Mouse (Mus musculus) testis, postnatal 14 days (tissue): ENCODE results near the gene Alpk3.

Source experiments
- DNase-seq: peaks from one replicate; pipeline ENCODE4 v3.0.0; 2021; ENCODE audit warnings: low spot score

Gene Alpk3

GRCm38 (mm10) chr7:81057471-81057870 lies at the start of gene Alpk3:
TSS of gene Alpk3 (plus strand) at chr7:81057600.
- DNase-seq, result no peak

DNA sequence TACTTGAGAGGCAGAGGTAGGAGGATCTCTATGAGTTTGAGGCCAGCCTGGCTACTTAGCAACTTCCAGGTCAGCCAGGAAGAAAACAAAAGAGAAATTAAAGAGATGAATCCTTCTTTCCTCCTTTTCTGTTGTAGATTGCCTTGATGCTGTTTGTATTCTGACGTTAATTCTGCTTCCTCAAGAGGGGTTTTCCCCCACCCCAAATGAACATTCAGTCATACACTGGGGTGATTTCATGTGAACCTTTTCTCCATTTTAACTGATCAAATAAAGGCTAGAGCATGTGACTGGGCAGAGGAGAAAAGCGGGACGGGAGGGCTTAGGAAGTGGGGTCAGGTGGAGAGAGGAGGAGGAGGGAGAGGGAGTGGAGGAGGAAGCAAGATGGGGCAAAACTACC lies 49.1 kb upstream of the Alpk3 start:
- DNase-seq, result no peak

DNA sequence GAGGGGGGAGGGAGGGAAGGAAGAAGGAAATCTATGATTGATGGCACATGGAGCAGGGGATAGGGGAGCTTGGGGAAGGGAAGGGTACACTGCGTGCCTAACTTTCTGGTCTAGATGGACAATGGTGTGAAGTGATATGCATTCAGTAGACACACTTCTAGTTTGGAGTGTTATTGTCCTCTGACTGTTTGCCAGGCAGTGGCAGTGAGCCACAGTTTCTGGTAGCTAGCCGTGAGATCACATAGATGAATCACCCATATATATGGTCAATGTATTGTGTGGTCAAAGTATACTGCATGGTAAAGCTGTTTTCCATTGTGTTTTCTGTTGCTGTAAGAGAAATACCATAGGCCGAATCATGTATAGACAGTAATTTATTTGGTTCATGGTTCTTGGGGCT lies 45.8 kb upstream of the Alpk3 start:
- no peak for DNase-seq

DNA sequence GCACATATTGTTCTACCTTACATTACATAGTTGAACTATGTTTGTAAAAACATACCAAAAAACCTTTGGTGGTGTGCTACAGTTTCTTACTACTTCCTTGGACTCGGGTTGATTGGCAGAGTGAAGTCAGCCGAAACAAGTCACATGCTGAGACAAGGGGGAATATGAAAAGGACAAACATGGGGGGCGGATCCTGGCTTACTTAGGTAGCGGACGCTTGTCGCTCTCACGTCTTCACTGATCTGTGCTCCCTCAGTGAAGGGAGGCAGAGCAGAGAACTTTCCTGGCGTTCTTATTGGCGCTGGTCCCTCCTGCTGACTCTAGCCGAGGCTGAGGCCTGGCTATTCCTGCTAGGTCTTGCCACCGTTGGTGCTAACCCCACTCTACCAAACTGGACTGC lies 37.1 kb upstream of the Alpk3 start:
- no peak for DNase-seq

DNA sequence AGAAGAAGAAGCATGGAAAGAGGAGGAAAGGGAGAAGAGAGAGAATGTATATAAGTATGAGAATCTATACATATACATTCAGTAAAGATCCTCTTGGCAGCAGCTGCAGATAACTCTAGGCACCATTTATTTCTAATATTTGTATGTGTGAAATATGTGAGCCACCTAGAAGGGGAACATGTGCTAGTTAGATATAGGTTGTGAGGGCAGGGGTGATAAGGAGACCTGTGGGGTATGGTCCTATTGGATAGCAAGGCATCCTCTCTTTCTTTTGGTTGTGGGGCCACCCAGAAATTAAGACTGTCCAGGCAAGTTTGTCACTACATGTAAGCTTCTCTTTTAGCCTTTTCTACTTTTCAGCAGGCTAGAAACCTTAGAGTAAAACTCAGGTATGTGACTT lies 34.7 kb upstream of the Alpk3 start:
- no peak for DNase-seq

DNA sequence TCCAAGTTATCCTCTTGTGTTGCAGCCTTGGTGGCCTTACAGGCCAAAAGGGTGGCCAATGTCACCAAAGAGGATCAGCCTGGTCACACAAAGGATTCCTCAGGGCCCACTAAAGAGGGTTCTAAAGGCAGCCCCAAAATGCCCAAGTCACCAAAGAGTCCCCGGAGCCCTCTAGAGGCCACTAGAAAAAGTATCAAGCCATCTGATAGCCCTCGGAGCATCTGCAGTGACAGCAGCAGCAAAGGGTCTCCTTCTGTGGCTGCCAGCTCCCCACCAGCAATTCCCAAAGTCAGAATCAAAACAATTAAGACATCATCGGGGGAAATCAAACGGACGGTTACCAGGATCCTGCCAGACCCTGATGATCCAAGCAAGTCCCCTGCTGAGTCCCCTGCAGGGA lies 33.3 kb upstream of the Alpk3 start:
- DNase-seq, result no peak

GRCm38 (mm10) chr7:81024651-81025050 lies 32.7 kb upstream of the Alpk3 start:
- DNase-seq, result no peak

- no peak for DNase-seq
Observed at GRCm38 (mm10) chr7:81025751-81026150, 31.6 kb upstream of the Alpk3 start.

- no peak for DNase-seq
Observed at GRCm38 (mm10) chr7:81039711-81040110, 17.7 kb upstream of the Alpk3 start.

DNA sequence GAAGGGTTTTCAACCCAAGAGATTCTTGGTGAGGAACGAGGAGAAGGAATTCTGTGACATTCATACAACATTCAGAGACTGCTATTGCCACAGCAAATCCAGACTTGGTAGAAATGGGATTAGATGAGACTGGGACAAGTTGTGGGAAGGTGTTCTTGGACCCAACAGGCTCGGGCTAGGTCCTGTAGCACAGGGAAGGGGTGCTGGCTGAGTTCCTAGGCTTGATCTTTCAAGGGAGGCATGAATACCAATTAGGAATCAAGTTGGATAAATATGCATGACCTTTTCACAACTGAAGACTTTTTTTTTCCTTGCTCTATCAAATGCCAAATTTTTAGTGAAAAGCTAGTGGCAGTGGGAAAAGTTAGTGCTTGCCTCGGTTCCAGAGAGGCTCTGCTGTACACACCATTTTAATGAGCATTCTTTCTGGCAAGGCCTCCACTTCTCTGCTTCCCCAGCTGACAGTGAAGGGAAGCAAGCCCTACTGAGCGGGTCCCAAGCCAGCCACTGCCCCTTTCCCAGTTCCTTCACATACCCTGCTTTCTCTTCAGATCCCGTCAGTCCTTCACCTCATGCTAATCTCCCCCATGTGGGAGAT lies 14.3 kb upstream of the Alpk3 start:
- DNase-seq, result no peak

DNA sequence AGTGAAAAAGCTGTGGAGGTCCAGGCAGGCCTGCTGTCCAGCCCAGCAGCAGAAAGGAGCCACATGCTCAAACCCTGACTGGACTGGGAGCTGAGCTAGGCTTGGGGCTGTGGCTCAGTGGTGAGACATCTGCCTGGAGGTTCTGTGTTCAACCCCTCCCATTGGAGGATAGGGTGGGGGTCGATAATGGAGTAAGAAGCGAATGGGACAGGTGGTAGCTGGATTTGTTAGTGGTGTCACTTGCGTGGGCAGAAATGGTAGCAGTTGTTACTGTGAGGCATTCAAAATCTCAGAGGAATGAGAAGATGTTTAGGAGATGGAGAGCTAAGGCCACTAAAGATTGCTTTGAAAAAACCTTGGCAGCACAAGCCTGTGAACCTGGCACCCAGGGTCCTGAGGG lies 9.6 kb upstream of the Alpk3 start:
- DNase-seq, result no peak

- DNase-seq, result no peak
Observed at GRCm38 (mm10) chr7:81048513-81048912, 8.9 kb upstream of the Alpk3 start.

DNA sequence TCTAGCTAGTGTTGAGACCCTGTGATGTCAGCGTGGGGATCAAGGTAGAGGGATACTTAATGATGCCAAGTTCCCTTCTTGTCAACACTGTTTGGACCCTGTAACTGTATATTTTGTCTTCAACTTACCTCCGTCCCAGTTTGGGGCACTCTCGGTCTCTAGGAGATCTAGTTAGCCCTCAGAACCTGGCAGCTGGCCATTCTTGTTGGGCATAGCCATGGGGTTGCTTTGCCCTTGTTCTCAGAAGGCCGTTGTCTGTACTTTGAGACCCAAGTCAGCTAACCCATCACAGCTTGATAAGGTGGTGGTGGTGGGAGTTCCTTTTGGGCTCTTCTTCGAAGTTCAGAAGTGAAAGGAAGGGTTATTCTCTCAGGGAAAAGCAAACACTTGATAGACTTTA lies 7.4 kb upstream of the Alpk3 start:
- DNase-seq, result no peak

DNA sequence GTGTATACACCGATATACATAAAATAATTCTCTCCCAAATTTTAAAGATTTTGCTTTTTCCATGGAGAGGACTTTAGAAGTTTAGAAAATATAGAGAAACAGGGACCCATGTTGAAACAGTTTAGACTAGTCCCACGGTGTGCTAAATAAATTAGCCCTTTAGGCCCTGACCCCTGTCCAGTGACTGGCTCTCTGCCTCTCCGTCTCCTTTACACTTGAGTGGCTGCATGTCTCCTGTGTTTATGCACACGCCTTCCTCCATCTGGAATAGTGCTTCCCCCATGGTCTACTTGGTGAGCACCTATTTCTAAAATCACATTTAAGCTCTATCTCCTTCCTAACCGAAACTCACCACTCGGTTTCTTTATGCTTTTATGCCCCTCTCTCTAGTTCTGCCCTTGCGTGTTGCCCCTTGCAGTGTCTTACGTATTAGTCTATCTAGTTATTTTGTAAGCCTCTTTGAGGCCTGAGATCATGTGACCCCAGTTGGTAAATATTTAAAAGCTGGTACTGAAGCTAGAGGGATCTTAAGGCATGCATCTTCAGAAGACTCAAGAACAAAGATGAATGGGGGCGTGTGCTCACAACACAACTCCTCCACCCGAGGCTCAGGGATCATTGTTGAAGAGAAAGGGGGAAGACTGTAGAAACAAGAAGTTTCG lies 1.6 kb upstream of the Alpk3 start:
- no peak for DNase-seq

GRCm38 (mm10) chr7:81057901-81058711 lies 706 bp downstream of the Alpk3 start:
- DNase-seq, result no peak

DNA sequence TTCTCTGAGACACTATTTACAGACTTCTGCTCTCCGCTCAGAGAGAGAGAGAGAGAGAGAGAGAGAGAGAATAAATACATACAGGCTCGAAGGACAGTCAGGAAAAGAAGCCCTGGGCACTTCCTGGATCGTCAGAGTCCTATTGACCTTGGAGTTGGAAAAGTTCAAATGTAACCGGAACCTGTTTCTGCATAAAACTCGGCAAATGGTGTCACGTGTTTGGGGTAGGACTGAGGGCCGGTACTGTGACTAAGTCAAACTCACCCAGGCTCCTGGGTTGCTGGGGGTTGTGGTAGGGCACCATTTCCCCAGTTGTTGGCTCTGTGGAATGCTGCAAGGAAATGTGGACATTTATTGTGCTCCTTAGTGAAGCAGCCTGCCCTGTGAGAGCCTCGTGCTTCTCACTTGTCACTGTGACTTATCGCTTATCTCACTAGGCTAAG lies 1.3 kb downstream of the Alpk3 start:
- DNase-seq, result no peak

DNA sequence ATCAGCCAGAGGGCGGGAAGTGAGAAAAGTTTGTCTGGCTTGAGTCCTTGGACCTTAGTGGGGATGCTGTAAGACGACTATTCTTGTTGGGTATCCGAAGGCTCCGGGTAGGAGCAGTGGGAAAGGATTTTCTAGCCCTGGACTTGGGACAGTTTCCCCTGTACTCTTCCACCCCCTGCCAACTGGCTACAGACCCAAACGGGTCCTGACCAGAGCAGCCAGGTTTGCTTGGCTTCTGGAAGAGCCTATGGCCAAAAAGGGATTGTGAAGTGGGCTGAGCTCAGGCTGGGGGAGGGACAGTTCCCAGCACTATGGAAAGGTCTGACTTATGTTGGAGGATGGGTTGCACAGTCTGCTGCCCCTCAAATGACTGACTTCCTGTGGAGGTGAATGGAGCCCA lies 2.0 kb downstream of the Alpk3 start:
- no peak for DNase-seq

DNA sequence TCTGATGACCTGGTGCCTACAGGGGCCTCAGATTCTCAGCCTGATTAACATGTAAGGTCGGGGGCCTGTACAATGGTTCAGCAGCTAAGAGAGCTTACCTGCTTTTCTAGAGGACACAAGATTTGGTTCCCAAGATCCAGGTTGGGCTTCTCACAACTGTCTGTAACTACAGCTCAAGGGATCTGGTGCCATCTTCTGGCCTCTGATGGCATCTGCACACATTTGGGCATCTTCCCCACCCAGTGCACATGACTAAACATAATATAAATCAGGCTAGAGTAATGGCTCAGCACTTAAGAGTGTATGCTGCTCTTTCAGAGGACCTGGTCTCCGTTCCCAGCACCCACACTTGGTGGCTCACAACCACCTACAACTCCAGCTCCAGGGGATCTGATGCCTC lies 3.5 kb downstream of the Alpk3 start:
- DNase-seq, result no peak

DNA sequence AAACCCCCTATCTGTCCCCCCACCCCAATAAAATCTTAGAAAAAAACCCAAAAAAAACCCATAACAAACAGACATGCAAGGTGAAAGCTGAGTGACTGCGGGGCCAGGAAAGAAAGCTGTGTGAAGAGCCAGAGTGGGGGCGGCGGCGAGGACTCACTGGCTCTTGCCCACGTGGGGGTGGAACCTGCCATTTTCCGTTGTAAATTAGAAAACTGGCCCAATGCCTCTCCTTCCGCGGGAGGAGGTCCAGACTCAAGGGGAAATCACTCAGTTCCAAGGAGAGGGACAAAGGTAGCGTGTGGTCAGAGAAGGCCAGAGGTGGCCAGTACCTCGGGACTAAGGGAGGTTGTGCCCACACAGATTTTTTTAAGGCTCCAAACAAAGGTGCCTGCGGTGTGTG lies 4.5 kb downstream of the Alpk3 start:
- no peak for DNase-seq

- DNase-seq, result no peak
Observed at GRCm38 (mm10) chr7:81063332-81063731, 5.9 kb downstream of the Alpk3 start.

DNA sequence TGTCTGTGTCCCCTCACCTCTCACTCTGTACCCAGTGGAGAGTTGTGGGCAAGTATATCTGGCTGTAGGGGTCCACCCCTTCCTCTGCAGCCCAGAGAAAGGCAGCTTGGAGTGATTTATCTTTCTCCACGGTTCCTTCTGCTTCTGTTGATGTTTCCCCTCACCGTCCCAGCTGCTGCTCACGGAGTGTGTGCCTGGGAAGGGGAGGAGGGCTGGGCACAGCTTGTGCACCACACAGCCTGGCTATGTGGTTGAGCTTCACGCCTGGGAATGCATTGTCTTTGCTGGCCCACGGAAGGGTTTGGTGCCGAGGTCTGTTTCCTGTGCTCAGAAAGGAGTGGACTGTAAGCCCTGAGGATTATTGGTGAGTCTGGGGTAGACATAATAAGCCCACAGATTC lies 9.3 kb downstream of the Alpk3 start:
- DNase-seq, result no peak

DNA sequence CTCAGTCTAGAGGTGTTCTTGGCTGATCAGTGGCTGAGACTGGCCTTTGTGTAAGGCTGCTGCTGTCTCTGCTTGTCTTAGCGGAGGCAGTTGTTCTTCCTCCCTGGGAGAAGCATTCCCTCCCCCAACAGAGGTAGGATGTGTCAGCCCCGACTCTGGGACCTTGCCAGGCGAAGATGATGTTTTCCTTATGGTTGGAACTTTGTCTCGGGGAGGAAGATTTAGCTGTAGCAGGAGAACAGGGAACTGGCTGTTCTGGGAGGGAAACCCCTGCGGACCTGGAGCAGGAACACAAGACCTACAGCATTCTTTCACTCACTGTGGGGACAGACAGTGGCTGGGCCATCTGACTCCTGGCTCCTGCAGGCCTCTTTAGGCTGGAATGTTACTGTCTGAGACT lies 15.1 kb downstream of the Alpk3 start:
- DNase-seq, result peak; percentile 68

DNA sequence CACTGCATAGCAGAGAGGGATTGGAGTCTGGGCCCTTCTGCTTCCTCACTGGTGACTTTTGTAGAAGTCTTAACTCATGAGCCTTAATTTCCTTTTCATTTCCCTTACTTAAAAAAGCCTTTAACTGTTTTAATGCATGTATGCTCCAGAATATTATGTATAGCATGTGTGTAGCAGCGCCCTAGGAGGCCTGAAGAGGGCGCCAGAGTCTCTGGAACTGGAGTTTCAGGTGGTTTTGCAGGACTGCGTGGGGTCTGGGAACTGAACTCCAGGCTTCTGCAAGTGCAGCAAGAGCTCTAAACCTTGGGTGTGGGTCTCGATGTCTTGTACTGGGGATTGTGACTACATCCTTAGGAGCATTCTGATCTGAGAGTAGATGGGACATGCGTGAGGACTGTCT lies 15.9 kb downstream of the Alpk3 start:
- no peak for DNase-seq
